Mouse (Mus musculus) intestine, postnatal 0 days (tissue): ENCODE results near the gene A630095N17Rik. TPM values are rescaled to one million over a fixed set of nuclear protein-coding genes. Genes with fewer than 3 reads are reported as not detected.

ENCODE experiments used
- ATAC-seq: fragments of 200-750 bp; cut with Nextera tagmentation; 2 replicates; pipeline ENCODE4 v1.8.0; 2017; ENCODE audit warnings: mild to moderate bottlenecking, moderate TSS enrichment, moderate library complexity
- H3K27ac ChIP-seq: fragments of 300-500 bp; sonication (generic); 2 replicates; pipeline ENCODE4 v1.5.1; 2014; ENCODE audit warnings: mild to moderate bottlenecking, low read depth, low read length, moderate library complexity
- H3K27me3 ChIP-seq: fragments of 300-500 bp; sonication (generic); replicated peaks from 2 replicates; pipeline ENCODE4 v1.6.1; 2014; ENCODE audit warnings: low read length, mixed read lengths; ENCODE audit not compliant: control insufficient read depth, insufficient read depth
- H3K36me3 ChIP-seq: fragments of 300-500 bp; sonication (generic); 2 replicates; pipeline ENCODE4 v1.6.1; 2014; ENCODE audit warnings: mild to moderate bottlenecking, moderate library complexity; ENCODE audit not compliant: control insufficient read depth, insufficient read depth
- H3K4me1 ChIP-seq: fragments of 300-500 bp; sonication (generic); replicated peaks from 2 replicates; pipeline ENCODE4 v1.6.1; 2014; ENCODE audit warnings: antibody characterized with exemption, low read length, mixed read lengths; ENCODE audit not compliant: control insufficient read depth, insufficient read depth
- H3K4me2 ChIP-seq: fragments of 300-500 bp; sonication (generic); replicated peaks from 2 replicates; pipeline ENCODE4 v1.6.1; 2014; ENCODE audit warnings: low read depth, mild to moderate bottlenecking, moderate library complexity
- H3K4me3 ChIP-seq: fragments of 300-500 bp; sonication (generic); 2 replicates; pipeline ENCODE4 v1.5.1; 2014; ENCODE audit warnings: low read depth, low read length
- H3K9ac ChIP-seq: fragments of 300-500 bp; sonication (generic); 2 replicates; pipeline ENCODE4 v1.6.1; 2014; ENCODE audit warnings: mild to moderate bottlenecking, low read depth, low read length
- H3K9me3 ChIP-seq: fragments of 300-500 bp; sonication (generic); 2 replicates; pipeline ENCODE4 v1.6.1; 2016; ENCODE audit warnings: mixed run types; ENCODE audit not compliant: control insufficient read depth
- CTCF ChIP-seq: sonication (generic); IDR thresholded peaks from 2 replicates; pipeline ENCODE4 v1.5.1; 2016; ENCODE audit warnings: low read depth, mild to moderate bottlenecking, control low read depth, antibody characterized with exemption, moderate library complexity
- WGBS: fragments of 180-500 bp; shearing (Covaris S2); extraction: QIAGEN DNeasy Blood & Tissue Kit; methylation state at CpG from one replicate; pipeline ENCODE4 v1.1.7; 2014; 5-methylcytosine and 5-hydroxymethylcytosine counted together
- microRNA-seq: library from miRNA; unstranded; fragments of <30 nt; microRNA quantifications from one replicate; pipeline ENCODE4, GENCODE M21; 2016
- polyA plus RNA-seq: library from polyadenylated mRNA; unstranded; fragments of >200 nt; fragmentation: Nextera tagmentation; extraction: Ambion mirVana; gene quantifications from 2 replicates; pipeline ENCODE4 v1.2.1, GENCODE M21; 2015

Gene A630095N17Rik
- polyA plus RNA-seq, 1 experiment from 2014 or later, result not detected

DNA sequence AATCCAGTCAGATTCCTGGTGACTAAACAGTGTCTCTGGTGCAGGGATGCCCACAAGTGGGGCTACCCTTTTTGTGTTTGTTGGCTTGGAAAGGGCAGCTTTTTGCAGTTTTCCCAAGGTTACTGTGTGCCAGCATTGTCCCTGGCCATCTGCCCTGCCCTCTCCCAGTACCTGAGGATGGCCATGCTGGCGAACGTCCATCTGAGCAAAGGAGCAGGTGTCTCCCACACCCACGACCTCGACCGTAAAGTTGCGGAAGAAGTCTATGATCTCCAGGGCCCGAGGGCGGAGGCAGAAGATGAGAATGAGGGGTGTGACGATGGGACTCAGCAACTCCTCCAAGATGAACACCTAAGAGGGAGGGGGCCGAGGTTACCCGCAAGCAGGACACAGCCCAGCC, 46.4 kb downstream of the A630095N17Rik start:
- 0 out of 2 replicates have a peak, but pooled peaks cover 2% of the 10 kb centered on the region for H3K4me1 ChIP-seq
- WGBS, result 85% methylated on average over 11 of the region's 11 CpGs
- no peak overlapping the region for H3K9ac ChIP-seq
- H3K9me3 ChIP-seq, result no peaks in the 10 kb centered on the region
- no peak for ATAC-seq
- H3K4me2 ChIP-seq, result no peak overlapping the region
- H3K27me3 ChIP-seq, result no peaks in the 10 kb centered on the region
- H3K27ac ChIP-seq, result no peak overlapping the region
- H3K4me3 ChIP-seq, result no peak overlapping the region
- no peak for TF ChIP-seq CTCF
- peaks cover 68% of the 10 kb centered on the region for H3K36me3 ChIP-seq

DNA sequence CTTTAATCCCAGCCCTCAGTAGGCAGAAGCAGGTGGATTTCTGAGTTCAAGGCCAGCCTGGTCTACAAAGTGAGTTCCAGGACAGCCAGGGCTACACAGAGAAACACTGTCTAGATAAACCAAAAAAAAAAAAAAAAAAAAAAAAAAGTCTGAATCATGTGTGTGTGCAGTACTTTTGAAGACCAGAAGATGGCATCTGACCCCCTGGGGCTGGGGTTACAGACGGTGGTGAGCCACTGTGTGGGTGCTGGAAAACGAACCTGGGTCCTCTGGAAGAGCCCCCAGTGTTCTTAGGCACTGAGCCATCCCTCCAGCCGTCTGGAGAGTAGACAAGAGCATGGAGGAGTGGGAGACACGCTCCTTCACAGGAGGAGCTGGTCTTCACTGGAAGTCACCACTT, 49.7 kb downstream of the A630095N17Rik start:
- no peak overlapping the region for H3K27ac ChIP-seq
- no peak for ATAC-seq
- peaks cover 56% of the 10 kb centered on the region for H3K36me3 ChIP-seq
- no peak overlapping the region for H3K4me2 ChIP-seq
- TF ChIP-seq CTCF, result peak; percentile 47
- no peak overlapping the region for H3K4me3 ChIP-seq
- 0 out of 2 replicates have a peak, but pooled peaks cover 2% of the 10 kb centered on the region for H3K4me1 ChIP-seq
- H3K27me3 ChIP-seq, result no peaks in the 10 kb centered on the region
- WGBS, result 78% methylated on average over 4 of the region's 4 CpGs
- no peaks in the 10 kb centered on the region for H3K9me3 ChIP-seq
- no peak overlapping the region for H3K9ac ChIP-seq

DNA sequence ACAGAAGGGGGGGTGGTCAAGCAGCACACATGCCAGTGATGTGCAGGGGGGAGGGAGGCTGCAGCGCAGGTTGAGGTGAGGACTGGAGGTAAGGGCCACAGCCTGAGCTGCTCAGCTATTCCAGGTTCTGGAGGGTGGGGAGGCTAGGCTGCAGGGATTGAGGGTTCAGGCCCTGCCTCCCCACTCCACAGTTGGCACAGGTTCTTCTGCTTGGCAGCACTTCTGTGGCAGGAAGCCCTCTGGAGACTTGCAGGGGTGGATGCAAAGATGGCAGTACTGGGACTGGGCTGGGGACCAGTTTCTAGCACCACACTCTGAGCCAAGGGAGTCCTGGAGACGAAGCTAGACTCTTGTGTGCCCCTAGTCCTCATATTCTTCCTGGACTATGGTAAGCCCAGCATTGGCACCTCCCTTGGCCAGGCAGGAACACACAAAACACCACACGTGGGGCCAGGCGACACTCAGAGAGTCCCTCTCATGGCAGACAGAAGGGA, 50.5 kb downstream of the A630095N17Rik start:
- Histone ChIP-seq H3K9me3 (no peaks in the 10 kb centered on the region), H3K27me3 (no peaks in the 10 kb centered on the region), H3K4me2 (no peak overlapping the region), H3K9ac (no peak overlapping the region), H3K4me1 (0 out of 2 replicates have a peak, but pooled peaks cover 2% of the 10 kb centered on the region), H3K27ac (no peak overlapping the region), H3K4me3 (no peak overlapping the region), H3K36me3 (peaks cover 51% of the 10 kb centered on the region)
- no peak for TF ChIP-seq CTCF
- 79% methylated on average over 4 of the region's 4 CpGs for WGBS
- no peak for ATAC-seq

DNA sequence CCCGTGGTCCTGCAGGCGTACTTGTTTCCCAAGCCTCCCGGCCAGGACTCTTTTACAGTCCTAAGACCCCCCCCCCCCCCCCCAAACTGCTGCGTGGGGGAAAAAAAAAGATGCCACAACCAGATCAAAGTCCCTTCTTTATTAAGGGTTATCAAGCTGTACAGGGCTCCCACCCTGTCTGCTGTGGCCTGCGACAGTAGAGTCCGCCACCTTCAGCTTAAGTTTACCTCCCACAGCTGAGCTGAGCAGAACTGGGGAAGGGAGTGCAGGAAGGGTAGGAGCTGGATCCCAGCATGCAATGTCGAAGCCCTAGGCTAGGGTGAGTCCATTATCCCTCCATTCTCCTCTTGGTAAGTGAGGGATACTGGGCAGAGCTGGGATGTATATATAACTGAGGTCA, 51.2 kb downstream of the A630095N17Rik start:
- no peak for TF ChIP-seq CTCF
- H3K4me1 ChIP-seq, result 0 out of 2 replicates have a peak, but pooled peaks cover 2% of the 10 kb centered on the region
- WGBS, result 20% methylated on average over 6 of the region's 7 CpGs
- H3K9me3 ChIP-seq, result no peaks in the 10 kb centered on the region
- no peaks in the 10 kb centered on the region for H3K27me3 ChIP-seq
- H3K4me2 ChIP-seq, result peak overlapping the region; percentile 98
- H3K27ac ChIP-seq, result peak overlapping the region; percentile 64; the same call in 1 of the 2 replicates
- H3K9ac ChIP-seq, result no peak overlapping the region
- peaks cover 50% of the 10 kb centered on the region for H3K36me3 ChIP-seq
- 0 out of 2 replicates have a peak, but pooled peaks have one; percentile 20 for ATAC-seq
- H3K4me3 ChIP-seq, result 0 out of 2 replicates have a peak overlapping the region, but pooled peaks have one; percentile 60

DNA sequence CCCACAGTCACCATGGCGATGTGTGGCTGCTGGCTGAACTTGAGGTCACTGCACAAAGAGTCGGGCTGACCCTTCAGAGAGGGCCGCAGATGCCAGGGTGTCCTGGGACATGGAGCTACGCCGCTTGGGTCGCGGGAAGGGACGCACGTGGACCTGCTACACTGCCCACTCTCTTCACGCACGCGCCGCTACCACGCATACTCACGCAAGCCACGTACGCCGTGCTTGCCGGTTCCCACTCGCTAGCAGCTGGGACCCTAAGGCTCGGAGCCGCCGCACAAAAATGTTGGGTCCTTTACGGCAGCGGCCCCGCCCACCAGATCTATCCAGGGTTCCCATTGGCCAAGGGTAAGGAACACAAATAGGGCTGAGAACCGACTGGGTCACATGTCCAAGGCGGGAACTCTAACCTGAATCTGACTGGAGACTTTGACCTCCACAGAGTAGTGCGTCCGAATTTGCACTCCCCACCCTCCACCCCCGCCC, 51.8 kb downstream of the A630095N17Rik start, which contains the start of gene Abcb6:
Gene Abcb6 (minus strand): TSS at position 288 of the 486 bp plus-strand sequence.
- H3K4me2 ChIP-seq, result peak within 1 kb of the TSS; percentile 98
- H3K4me3 ChIP-seq, result peak within 1 kb of the TSS; percentile 60
- ATAC-seq, result peak; percentile 87
- no peaks in the 10 kb centered on the region for H3K9me3 ChIP-seq
- no peak for TF ChIP-seq CTCF
- no peaks in the 10 kb centered on the region for H3K27me3 ChIP-seq
- peak within 1 kb of the TSS; percentile 64; the same call in 1 of the 2 replicates for H3K27ac ChIP-seq
- peak within 1 kb of the TSS; percentile 38 for H3K9ac ChIP-seq
- H3K4me1 ChIP-seq, result 0 out of 2 replicates have a peak, but pooled peaks cover 2% of the 10 kb centered on the region
- H3K36me3 ChIP-seq, result peaks cover 49% of the 10 kb centered on the region
- under 1% methylated on average over 31 of the region's 31 CpGs for WGBS

DNA sequence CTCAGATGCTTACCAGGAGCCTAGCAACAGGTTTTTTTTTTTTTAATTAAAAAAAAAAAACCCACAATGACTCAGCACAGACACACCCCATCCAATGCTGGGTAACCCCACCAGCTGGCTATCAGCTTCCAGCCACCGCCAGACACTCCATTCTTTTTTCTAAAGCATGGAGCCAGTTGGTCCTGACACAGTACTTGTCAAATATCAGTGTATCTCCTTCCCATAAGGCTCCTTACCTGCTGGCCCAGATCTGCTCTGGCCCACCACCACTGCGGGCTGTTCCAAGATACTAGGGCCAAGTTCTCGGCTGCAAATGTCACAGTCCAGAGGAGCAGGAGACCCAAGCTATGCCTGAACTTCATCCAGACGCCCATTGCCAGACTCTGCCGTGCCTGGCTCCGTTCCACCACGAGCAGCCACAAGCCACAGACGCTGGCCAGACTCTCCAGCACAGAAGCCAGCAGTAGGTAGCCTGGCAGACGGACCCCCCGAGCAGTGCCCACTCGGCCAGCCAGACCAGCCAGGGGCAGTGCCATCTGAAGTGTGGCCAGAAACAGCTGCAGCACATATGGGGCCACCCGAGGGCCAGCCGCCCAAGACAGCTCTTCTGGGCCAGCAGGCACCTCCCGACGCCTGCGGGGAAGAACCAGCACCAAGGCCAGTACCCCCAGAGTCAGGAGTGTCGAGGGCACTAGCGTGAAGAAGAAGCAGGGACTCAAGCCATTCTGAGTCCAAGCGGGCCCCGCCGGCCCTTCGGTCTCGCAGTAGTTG, 52.4 kb downstream of the A630095N17Rik start:
- Histone ChIP-seq H3K27ac (no peak overlapping the region), H3K9ac (peak overlapping the region; percentile 38), H3K27me3 (no peaks in the 10 kb centered on the region), H3K4me3 (peak overlapping the region; percentile 60), H3K4me2 (peak overlapping the region; percentile 98), H3K9me3 (no peaks in the 10 kb centered on the region), H3K4me1 (0 out of 2 replicates have a peak, but pooled peaks cover 2% of the 10 kb centered on the region), H3K36me3 (peaks cover 47% of the 10 kb centered on the region)
- ATAC-seq, result peak; percentile 37
- no peak for TF ChIP-seq CTCF
- WGBS, result 5% methylated on average over 23 of the region's 23 CpGs

Small RNA genes lying within 50 kb of the gene (microRNA-seq; reads per million reads assigned to microRNA genes)
- gene Gm27943, result not detected

Other genes starting within 250 kb of the A630095N17Rik start
- gene Nhej1, start 106.9 kb downstream of the A630095N17Rik start, polyA plus RNA-seq, result 5.0 TPM in 2 replicates
- 2.5 and 3.2 TPM in 2 replicates for gene Slc23a3, start 98.2 kb downstream of the A630095N17Rik start, polyA plus RNA-seq
- 45.6 and 45.9 TPM in 2 replicates for gene Cnppd1, start 89.4 kb downstream of the A630095N17Rik start, polyA plus RNA-seq
- 48.4 and 49.0 TPM in 2 replicates for gene Retreg2, start 89.3 kb downstream of the A630095N17Rik start, polyA plus RNA-seq
- gene Zfand2b, start 63.5 kb downstream of the A630095N17Rik start, polyA plus RNA-seq, result 47.5 and 51.2 TPM in 2 replicates
- gene Abcb6, start 51.7 kb downstream of the A630095N17Rik start, polyA plus RNA-seq, result 13.9 and 17.1 TPM in 2 replicates
- gene Ankzf1, start 40.0 kb downstream of the A630095N17Rik start, polyA plus RNA-seq, result 10.7 and 10.8 TPM in 2 replicates
- 23.5 and 25.2 TPM in 2 replicates for gene Atg9a, start 39.9 kb downstream of the A630095N17Rik start, polyA plus RNA-seq
- gene Glb1l, start 21.3 kb downstream of the A630095N17Rik start, polyA plus RNA-seq, result 3.6 and 3.7 TPM in 2 replicates
- gene Stk16, start 21.3 kb downstream of the A630095N17Rik start, polyA plus RNA-seq, result 50.5 and 54.4 TPM in 2 replicates
- gene Tuba4a, start 12.2 kb downstream of the A630095N17Rik start, polyA plus RNA-seq, result 113 and 119 TPM in 2 replicates
- 10.9 and 11.4 TPM in 2 replicates for gene Dnajb2, start 4.3 kb upstream of the A630095N17Rik start, polyA plus RNA-seq
- gene Ptprn, start 32.4 kb upstream of the A630095N17Rik start, polyA plus RNA-seq, result 3.0 TPM in 2 replicates
- gene Resp18, start 46.3 kb upstream of the A630095N17Rik start, polyA plus RNA-seq, result 12.9 and 15.9 TPM in 2 replicates
- gene Dnpep, start 85.9 kb upstream of the A630095N17Rik start, polyA plus RNA-seq, result 125 and 130 TPM in 2 replicates
- 233 and 254 TPM in 2 replicates for gene Des, start 128.2 kb upstream of the A630095N17Rik start, polyA plus RNA-seq
- gene Speg, start 143.2 kb upstream of the A630095N17Rik start, polyA plus RNA-seq, result 20.1 and 21.3 TPM in 2 replicates
- 121 and 124 TPM in 2 replicates for gene Gmppa, start 203.8 kb upstream of the A630095N17Rik start, polyA plus RNA-seq
- 0.97 and 1.2 TPM in 2 replicates for gene Asic4, start 218.3 kb upstream of the A630095N17Rik start, polyA plus RNA-seq
- 21.8 and 22.3 TPM in 2 replicates for gene Chpf, start 247.2 kb upstream of the A630095N17Rik start, polyA plus RNA-seq
- gene Tmem198, start 247.4 kb upstream of the A630095N17Rik start, polyA plus RNA-seq, result 1.3 and 1.6 TPM in 2 replicates